Mouse (Mus musculus) midbrain, embryonic 16.5 days (tissue): ENCODE measurements at regions not wholly inside any gene's neighbourhood (a gene's known extent, or its start where the extent isn't known, plus 50 kb on each side); places are given as distances from the start of the nearest gene placed in this dataset.

Experiments used
- ATAC-seq: fragments of 200-750 bp; cut with Nextera tagmentation; 2 replicates; pipeline ENCODE4 v1.8.0; 2017; ENCODE audit warnings: moderate TSS enrichment
- H3K27ac ChIP-seq: fragments of 300-500 bp; sonication (generic); 2 replicates; pipeline ENCODE4 v1.5.1; 2014; ENCODE audit warnings: mild to moderate bottlenecking, low read length, mixed read lengths
- H3K27me3 ChIP-seq: fragments of 300-500 bp; sonication (generic); 2 replicates; pipeline ENCODE4 v1.6.1; 2014; ENCODE audit warnings: low read depth, low read length, mixed read lengths; ENCODE audit not compliant: control insufficient read depth, insufficient read depth
- H3K36me3 ChIP-seq: fragments of 300-500 bp; sonication (generic); 2 replicates; pipeline ENCODE4 v1.6.1; 2014; ENCODE audit warnings: mild to moderate bottlenecking, low read length, moderate library complexity, mixed read lengths; ENCODE audit not compliant: control insufficient read depth, insufficient read depth
- H3K4me1 ChIP-seq: fragments of 300-500 bp; sonication (generic); 2 replicates; pipeline ENCODE4 v1.6.1; 2014; ENCODE audit warnings: mild to moderate bottlenecking, low read length, mixed read lengths; ENCODE audit not compliant: control insufficient read depth, insufficient read depth
- H3K4me2 ChIP-seq: fragments of 300-500 bp; sonication (generic); 2 replicates; pipeline ENCODE4 v1.6.1; 2014; ENCODE audit warnings: mild to moderate bottlenecking, low read length, mixed read lengths
- H3K4me3 ChIP-seq: fragments of 300-500 bp; sonication (generic); 2 replicates; pipeline ENCODE4 v1.5.1; 2014; ENCODE audit warnings: low read depth, mild to moderate bottlenecking, low read length, moderate library complexity, mixed read lengths
- H3K9ac ChIP-seq: fragments of 300-500 bp; sonication (generic); 2 replicates; pipeline ENCODE4 v1.6.1; 2014; ENCODE audit warnings: low read depth, low read length, mixed read lengths
- H3K9me3 ChIP-seq: fragments of 300-500 bp; sonication (generic); replicated peaks from 2 replicates; pipeline ENCODE4 v1.6.1; 2014; ENCODE audit warnings: mild to moderate bottlenecking, low read length, mixed read lengths; ENCODE audit not compliant: control insufficient read depth, poor library complexity, severe bottlenecking
- WGBS: fragments of 180-500 bp; shearing (Covaris S2); extraction: QIAGEN DNeasy Blood & Tissue Kit; methylation state at CpG from one replicate; pipeline ENCODE4 v1.1.7; 2014; 5-methylcytosine and 5-hydroxymethylcytosine counted together

DNA sequence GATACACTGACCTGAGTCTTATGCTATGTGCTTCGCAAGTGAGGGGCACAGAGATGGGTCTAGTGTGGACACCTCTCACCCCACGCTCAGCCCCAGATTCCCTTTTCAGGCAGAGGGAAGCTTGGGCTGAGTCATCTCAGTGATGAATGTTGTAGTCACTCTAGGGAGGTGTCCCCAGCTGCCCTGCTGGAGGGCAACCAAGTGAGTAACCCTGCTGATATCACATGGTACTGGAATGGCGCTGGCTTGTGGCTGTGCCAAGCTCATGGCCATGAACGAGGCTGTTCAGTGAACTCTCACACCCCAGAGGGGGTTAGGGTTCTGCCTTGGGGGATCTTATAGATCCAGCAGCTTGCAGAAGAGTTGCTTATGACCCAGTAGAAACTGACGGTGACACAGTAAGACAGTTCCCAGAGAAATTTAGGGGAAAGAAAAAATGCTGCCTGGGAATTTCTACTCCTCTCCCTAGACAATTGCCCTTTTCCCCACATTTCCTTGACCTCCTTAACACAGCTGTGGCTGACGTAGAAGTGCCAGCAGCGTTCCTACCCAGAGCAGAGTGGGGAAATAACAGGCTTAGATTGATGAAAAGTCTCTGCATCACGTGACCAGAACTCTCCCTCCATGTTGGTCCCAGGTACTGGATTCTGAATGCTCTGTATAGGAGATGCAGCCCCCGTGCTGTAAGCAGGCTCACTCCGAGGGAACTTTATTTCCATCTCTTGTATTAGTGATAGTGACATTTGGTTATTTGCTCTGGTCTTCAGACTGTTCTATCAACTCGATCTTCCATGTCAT lies 107.6 kb upstream of the Dusp10 start:
- no peak overlapping the region for H3K4me3 ChIP-seq
- no peaks in the 10 kb centered on the region for H3K36me3 ChIP-seq
- H3K27me3 ChIP-seq = no peaks in the 10 kb centered on the region
- H3K4me2 ChIP-seq = no peak overlapping the region
- no peak overlapping the region for H3K9ac ChIP-seq
- H3K27ac ChIP-seq = no peak overlapping the region
- no peaks in the 10 kb centered on the region for H3K4me1 ChIP-seq
- H3K9me3 ChIP-seq = no peaks in the 10 kb centered on the region
- 86% methylated on average over 11 of the region's 11 CpGs for WGBS
- no peak for ATAC-seq

DNA sequence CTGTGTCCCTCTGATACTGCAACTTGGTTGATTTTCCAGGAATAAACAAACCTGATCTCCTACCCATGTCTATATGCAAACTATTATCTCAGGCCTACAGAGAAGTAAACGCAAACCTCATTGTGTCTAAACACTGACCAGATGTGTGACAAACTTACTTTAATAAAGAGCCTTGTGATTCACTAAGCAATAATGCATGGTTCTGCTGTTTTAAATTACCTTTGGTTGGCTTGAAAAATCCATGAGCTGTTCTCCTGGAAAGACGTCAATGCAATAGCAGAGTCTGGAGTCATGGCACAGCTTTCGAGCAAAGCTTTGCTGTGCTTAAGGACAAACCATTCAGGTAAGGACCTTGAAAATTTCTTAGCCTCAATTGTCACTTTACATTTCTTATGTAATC lies 95.4 kb upstream of the Dusp10 start:
- no peaks in the 10 kb centered on the region for H3K27me3 ChIP-seq
- ATAC-seq = no peak
- 94% methylated on average over 3 of the region's 3 CpGs for WGBS
- no peak overlapping the region for H3K4me2 ChIP-seq
- H3K9me3 ChIP-seq = no peaks in the 10 kb centered on the region
- H3K36me3 ChIP-seq = no peaks in the 10 kb centered on the region
- no peak overlapping the region for H3K27ac ChIP-seq
- no peaks in the 10 kb centered on the region for H3K4me1 ChIP-seq
- no peak overlapping the region for H3K9ac ChIP-seq
- H3K4me3 ChIP-seq = no peak overlapping the region

DNA sequence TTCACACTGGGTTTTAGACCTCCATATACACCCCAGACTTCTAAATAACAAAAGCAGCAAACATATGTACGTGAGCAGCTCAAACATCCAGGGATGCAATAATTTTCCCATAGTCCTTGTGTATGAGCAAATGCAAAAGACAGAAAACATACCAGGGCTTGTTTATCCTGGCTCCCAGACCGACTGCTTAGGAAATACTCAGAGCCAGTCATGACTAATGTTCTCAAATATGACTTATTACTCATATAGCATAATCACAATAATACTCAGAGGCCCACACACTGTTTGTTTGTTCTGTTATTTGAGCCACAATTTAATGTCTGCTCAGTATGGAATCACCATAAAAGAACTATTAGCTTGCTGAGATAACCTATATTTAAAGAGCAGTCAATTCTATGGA lies 91.8 kb upstream of the Dusp10 start:
- 87% methylated on average over 2 of the region's 2 CpGs for WGBS
- no peaks in the 10 kb centered on the region for H3K36me3 ChIP-seq

DNA sequence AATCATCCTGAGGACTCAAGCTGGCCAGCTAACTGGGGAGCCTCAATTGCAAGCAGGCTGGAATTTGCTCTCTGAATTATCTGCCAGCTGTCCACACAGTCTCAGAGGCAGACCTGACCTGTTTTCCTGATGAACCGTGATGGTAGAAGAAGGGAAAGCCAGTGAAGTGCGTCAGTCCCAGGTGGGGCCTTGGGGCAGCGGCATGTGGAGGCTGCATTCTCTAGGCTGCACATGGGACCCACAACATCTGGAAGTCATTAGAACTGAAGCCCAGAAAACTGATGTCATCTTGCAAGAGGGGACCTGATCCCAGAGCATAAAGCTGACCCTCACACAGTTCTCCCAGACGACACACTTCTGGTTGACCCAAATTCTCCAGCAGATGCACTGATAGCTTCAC lies 84.6 kb upstream of the Dusp10 start:
- no peaks in the 10 kb centered on the region for H3K9me3 ChIP-seq
- no peaks in the 10 kb centered on the region for H3K27me3 ChIP-seq
- no peaks in the 10 kb centered on the region for H3K36me3 ChIP-seq
- 84% methylated on average over 4 of the region's 4 CpGs for WGBS
- no peak overlapping the region for H3K27ac ChIP-seq
- no peaks in the 10 kb centered on the region for H3K4me1 ChIP-seq
- no peak overlapping the region for H3K4me2 ChIP-seq
- H3K4me3 ChIP-seq = no peak overlapping the region
- H3K9ac ChIP-seq = no peak overlapping the region
- ATAC-seq = no peak

More for the DNA sequence above, 91.8 kb upstream of the Dusp10 start:
- Histone ChIP-seq H3K4me2 (no peak overlapping the region), H3K4me1 (no peaks in the 10 kb centered on the region), H3K4me3 (no peak overlapping the region), H3K27ac (no peak overlapping the region), H3K27me3 (no peaks in the 10 kb centered on the region), H3K9me3 (no peaks in the 10 kb centered on the region), H3K9ac (no peak overlapping the region)
- ATAC-seq = no peak

DNA sequence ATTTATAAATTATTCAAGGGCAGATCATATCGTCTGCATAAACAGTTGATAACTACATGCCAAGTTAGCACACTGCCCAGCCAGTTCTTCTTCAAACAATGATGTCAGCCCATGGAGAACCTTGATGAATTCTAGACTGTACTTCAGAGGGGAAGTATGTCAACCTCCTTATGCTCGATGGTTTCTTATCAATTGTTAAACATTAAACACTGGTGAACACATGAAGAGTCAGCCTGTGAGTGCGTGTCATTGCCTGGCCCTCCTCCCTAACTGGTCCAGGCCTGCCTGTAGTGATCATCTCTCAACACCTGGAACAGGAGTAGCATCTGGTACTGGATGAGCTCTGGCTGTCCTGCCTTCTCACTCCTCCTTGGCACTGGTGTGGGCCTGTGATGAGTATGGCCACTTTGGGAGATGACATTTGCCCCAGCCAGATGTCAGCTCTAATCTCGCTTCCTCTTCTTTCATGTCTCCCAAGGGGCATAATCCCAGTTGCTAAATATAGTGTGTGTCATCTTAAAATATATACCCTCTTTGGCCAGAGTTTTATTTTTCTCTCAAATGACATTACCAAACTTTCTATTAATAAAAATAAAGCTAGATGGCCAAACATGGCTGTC lies 82.6 kb upstream of the Dusp10 start:
- H3K9me3 ChIP-seq = no peaks in the 10 kb centered on the region
- H3K4me2 ChIP-seq = no peak overlapping the region
- no peak overlapping the region for H3K9ac ChIP-seq
- H3K4me1 ChIP-seq = no peaks in the 10 kb centered on the region
- H3K4me3 ChIP-seq = no peak overlapping the region
- no peaks in the 10 kb centered on the region for H3K27me3 ChIP-seq
- no peaks in the 10 kb centered on the region for H3K36me3 ChIP-seq
- no peak overlapping the region for H3K27ac ChIP-seq
- WGBS = 88% methylated on average over 4 of the region's 4 CpGs
- no peak for ATAC-seq

DNA sequence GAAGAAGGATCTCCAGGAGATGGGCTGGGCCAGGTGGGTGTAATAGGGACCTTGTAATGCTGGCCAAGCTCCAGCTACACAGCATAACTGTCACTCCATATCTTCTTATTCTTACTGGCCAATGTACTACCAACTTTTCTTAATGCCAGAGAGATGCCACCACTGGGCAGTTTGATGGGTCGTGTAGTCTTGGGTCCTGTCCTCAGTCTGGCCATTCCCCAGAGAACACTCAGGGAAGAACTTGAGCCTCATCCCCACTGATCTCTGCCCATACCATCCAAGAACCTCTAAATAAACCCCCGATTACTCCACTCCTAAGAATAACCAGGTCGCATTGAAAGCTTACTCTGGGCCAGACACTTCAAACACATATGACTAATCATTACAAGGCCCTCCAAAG lies 82.0 kb upstream of the Dusp10 start:
- H3K27ac ChIP-seq = no peak overlapping the region
- 68% methylated on average over 3 of the region's 3 CpGs for WGBS
- H3K9ac ChIP-seq = no peak overlapping the region
- H3K27me3 ChIP-seq = no peaks in the 10 kb centered on the region
- no peak for ATAC-seq
- no peak overlapping the region for H3K4me3 ChIP-seq
- H3K4me1 ChIP-seq = no peaks in the 10 kb centered on the region
- H3K4me2 ChIP-seq = no peak overlapping the region
- no peaks in the 10 kb centered on the region for H3K36me3 ChIP-seq
- no peaks in the 10 kb centered on the region for H3K9me3 ChIP-seq

DNA sequence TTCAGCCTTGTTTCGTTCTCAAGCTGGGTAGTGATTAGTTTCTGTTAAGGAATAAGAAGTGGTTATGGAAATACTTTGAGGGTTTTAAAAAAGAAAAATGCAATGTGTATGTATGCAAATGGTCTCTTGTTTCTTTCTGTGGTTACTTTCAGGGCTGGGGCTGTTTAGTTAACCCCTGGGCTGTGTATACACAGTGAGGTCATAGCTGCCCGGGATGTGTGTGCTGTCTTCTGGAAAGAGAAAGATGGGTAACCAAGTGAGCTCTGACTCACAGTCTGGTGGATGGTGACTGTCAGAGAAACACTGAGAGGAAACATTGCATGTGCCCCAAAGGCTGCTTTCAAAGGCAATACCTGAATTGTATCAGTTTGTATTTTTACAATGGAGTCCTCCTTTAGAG lies 79.3 kb upstream of the Dusp10 start:
- Histone ChIP-seq H3K9me3 (no peaks in the 10 kb centered on the region), H3K9ac (no peak overlapping the region), H3K27me3 (no peaks in the 10 kb centered on the region), H3K27ac (no peak overlapping the region), H3K4me1 (no peaks in the 10 kb centered on the region), H3K4me2 (no peak overlapping the region), H3K36me3 (no peaks in the 10 kb centered on the region), H3K4me3 (no peak overlapping the region)
- WGBS = 94% methylated on average over 2 of the region's 2 CpGs
- no peak for ATAC-seq

DNA sequence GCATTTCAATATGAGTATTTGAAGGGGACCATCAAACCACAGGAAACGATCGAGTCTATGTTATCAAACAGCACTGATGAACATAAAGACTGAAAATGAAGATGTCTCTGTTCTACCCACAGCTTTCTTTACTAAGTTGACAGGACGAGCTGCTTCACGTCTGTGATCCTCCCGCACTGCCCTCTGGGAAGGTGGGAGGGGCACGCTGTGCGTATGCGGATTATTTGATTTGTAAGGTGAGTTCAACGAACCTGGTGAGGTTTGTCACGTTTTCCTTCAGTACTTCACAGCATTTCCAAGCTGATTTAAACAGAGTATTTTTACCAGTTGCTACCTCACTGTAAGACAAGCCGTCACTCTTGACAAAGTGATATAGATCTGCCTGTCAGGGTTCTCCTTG lies 75.9 kb upstream of the Dusp10 start:
- Histone ChIP-seq H3K27ac (no peak overlapping the region), H3K27me3 (no peaks in the 10 kb centered on the region), H3K4me1 (no peaks in the 10 kb centered on the region), H3K9me3 (no peaks in the 10 kb centered on the region), H3K9ac (no peak overlapping the region), H3K36me3 (no peaks in the 10 kb centered on the region), H3K4me3 (no peak overlapping the region), H3K4me2 (no peak overlapping the region)
- no peak for ATAC-seq
- WGBS = 91% methylated on average over 11 of the region's 11 CpGs

DNA sequence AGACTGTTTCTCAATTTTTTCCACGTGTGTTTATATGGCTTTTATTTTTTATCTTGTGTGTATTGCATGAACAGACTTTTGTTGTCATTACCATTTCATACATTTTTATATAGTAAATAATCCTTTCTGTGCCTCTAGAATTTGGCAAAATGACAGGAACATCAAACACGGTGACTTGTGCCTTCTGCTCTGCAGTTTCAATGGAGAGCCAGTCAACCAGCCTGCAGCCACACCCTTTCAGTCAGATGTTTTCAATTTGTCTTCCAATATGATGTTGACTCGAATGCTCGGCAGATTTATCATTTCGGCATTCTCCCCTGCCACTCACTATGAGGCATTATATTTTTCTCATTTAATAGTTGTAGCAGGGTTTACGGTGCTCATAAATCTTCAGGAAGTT lies 74.7 kb upstream of the Dusp10 start:
- ATAC-seq = no peak
- Histone ChIP-seq H3K27me3 (no peaks in the 10 kb centered on the region), H3K4me3 (no peak overlapping the region), H3K36me3 (no peaks in the 10 kb centered on the region), H3K9me3 (no peaks in the 10 kb centered on the region), H3K9ac (no peak overlapping the region), H3K4me2 (no peak overlapping the region), H3K4me1 (no peaks in the 10 kb centered on the region), H3K27ac (no peak overlapping the region)
- WGBS = 89% methylated on average over 6 of the region's 6 CpGs
